Mouse (Mus musculus) v-Abl transformed pro-B cells (cell line): ENCODE data around the gene Olfr111.
"Not testable (repeated sequence)": the region's sequence is repeated elsewhere in the genome, so short reads cannot be mapped to it uniquely, and the experiment has no call there.

Experiments
- in situ Hi-C, 2 experiments: fragments of 400-800 bp; cut with MboI; formaldehyde crosslinking; loops; one replicate each; pipeline ENCODE4 v1.15.1; 2025; ENCODE audit not compliant: unreplicated experiment in 2 of 2

The Olfr111 gene

DNA sequence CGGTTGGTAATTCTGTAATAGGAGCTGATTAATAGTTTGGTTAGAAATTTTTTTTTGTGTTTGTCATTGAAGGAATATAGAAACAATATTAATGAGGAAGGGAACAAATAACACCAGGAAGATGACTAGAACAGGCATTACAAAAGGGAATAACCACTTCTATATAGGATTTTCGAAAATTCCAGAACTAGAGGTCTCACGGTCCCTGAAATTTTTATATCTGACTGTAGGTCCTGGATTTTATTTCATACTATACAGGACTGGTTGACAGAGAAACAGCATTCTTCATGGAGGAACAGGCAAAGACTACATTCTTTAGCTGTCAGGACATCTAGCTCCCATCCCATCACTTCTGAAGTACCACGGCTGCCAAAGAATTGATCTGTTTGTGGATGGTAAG is at the start of gene Olfr111:
Olfr111 (plus strand) TSS at position 301 of the 400 bp plus-strand sequence.
- in situ Hi-C loops = no loop called here

DNA sequence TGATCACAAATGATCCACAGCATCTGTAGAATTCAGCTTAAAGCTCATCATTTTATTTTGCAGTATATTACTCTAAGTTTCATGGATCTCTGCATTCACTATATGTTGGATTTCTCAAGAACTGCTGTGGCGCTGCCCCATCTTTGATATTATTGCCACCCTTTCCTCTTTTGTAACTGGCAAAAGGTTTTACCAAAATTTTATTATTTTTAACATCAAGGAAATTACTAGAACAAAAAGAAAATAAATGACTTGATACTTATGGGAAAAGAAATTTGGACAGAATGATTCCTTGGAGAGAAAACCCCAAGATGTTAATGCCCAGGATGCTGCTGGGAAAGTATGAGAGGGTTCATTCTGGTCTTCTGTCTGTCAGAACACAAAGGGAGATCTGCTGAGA is 49.2 kb upstream of the Olfr111 start, which contains the start of gene Olfr109:
Olfr109 (plus strand) TSS at position 301 of the 400 bp plus-strand sequence.
- in situ Hi-C loops = no loop called here

DNA sequence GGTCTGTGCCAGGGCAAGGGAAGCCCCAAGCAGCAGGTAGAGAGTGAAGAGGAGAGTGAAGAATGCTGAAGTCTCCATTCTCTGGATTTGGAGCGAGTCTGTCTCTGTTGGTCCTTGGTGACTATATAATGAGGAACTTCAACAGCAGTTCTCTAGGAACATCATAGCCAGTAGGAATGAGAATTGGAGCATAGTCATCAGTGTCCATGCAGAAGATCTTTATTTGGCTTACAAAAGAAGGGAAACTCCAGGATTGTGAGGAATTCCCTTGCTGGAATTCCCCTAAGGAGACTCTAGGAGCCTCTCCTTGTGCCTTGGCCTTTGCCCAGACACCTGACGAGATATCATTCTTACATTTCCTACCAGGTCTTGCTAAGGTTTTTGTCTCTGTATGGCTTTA is 24.4 kb upstream of the Olfr111 start, which contains the start of gene H2-M2:
H2-M2 (minus strand) TSS at position 101 of the 400 bp plus-strand sequence.
- in situ Hi-C loops = no loop called here

DNA sequence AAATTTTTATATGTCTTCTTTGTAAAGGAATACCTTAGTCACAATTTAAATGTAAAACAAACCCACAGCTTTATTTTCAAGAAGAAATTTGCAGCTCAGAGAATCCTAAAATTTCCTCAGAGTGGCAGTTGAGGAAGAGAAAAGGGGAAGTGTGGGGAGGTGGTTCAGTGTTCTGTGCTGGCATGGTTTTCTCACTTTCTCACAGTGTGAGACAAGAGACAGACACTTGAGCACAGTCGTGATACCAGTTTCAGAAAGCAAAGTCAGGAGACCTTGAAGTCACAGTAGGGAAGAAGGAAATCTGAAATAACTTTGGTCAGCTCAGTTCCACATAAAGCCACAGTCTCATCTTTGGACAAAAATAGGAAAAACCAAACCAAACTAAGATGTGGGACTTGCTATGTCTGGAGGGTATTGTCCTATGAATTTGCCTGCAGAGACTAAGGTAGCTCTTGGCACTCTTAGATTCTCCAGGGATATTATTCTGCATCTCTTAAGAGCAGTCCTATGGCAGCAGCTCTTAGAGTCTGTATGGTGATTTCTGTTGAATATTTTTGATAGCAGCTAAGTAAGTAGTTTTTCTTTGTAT is 15.8 kb upstream of the Olfr111 start, which contains the start of gene Olfr110:
Olfr110 (plus strand) TSS at position 539 of the 589 bp plus-strand sequence.
- in situ Hi-C loops = no loop called here

DNA sequence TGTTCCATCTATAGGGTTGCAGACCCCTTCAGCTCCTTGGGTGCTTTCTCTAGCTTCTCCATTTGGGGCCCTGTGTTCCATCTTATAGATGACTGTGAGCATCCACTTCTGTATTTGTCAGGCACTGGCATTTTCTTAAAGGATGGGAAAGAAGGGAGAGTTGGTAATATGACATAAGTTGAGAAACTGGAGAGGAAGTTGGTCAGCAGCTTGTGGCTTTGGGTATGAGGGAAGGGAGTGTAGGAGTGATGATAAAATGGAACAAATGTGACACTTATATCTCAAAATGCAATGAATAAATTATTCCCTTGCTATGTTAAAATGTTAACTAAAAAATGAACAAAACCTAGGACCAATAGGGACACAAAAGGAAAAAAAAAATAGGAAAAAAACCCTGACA is 16.8 kb downstream of the Olfr111 start:
- in situ Hi-C loops = not testable (repeated sequence)

DNA sequence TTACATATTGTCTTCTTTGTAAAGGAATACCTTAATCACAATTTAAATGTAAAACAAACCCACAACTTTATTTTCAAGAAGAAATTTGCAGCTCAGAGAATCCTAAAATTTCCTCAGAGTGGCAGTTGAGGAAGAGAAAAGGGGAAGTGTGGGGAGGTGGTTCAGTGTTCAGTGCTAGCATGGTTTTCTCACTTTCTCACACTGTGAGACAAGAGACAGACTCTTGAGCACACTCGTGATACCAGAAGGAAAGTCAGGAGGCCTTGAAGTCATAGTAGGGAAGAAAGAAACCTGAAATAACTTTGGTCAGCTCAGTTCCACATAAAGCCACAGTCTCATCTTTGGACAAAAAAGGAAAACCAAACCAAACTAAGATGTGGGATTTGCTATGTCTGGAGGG is 17.6 kb downstream of the Olfr111 start:
- in situ Hi-C loops = not testable (repeated sequence)

DNA sequence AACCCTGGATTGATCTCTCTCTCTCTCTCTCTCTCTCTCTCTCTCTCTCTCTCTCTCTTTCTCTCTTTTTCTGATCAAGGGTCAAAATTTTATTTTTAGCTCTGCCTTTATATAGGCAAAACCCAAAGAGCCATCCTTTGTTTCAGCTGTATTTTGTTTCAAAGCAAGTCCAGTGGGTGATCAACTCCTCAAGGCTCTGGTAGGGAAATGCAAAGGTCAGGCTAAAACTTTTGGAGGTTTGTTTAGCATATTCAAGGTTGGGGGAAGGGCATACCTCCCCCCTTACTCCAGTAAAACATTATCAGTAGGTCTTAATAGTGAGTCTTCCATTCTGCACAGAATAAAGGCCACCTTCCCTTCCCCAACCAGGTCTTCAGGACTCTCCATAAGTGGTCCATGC is 27.3 kb downstream of the Olfr111 start:
- in situ Hi-C loops = no loop called here

DNA sequence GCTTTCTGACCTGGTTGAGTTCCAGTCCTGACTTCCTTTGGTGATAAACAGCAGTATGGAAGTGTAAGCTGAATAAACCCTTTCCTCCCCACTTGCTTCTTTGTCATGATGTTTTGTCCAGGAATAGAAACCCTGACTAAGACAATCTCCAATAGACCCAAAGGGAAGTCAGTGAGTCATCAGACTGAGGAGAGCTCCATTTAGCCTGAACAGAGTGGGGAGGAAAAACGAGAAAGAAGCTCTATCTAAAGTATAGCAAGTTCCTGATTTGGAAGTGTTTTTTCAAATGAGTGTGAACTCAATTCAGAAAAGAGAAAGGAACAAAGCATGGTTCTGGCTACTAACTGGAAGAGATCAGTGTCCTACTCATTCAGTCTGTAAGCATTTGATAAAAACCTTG is 30.6 kb downstream of the Olfr111 start:
- in situ Hi-C loops = not testable (repeated sequence)

DNA sequence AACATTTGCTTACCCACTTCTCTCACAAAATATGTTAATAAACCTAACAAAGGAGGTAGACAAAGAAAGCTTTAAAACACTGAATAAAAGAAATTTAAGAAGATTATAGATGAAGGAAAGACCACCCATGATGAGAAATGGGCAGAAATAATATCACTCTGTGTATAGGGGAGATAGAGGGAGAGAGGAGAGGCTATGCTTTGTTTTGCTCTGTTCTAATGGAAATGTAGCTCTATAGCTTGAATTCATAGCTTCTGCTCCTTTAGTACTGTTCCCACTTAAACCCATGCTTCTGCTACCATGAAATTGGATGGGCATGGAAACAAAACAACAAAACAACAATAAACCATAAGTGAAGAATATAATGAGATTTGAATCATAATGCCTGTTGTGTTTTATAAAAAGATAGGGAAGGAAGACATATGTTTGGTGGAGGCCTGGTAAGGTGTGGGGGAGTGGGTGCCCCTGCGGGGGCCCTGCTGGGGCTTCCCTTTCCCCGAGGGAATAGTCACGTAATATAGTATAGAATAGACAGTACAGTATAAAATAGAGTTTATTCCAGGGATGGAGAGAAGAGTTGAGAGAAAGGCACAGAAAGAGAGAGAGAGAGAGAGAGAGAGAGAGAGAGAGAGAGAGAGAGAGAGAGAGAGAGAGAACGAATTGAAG is 33.8 kb downstream of the Olfr111 start:
- in situ Hi-C loops = no loop called here

DNA sequence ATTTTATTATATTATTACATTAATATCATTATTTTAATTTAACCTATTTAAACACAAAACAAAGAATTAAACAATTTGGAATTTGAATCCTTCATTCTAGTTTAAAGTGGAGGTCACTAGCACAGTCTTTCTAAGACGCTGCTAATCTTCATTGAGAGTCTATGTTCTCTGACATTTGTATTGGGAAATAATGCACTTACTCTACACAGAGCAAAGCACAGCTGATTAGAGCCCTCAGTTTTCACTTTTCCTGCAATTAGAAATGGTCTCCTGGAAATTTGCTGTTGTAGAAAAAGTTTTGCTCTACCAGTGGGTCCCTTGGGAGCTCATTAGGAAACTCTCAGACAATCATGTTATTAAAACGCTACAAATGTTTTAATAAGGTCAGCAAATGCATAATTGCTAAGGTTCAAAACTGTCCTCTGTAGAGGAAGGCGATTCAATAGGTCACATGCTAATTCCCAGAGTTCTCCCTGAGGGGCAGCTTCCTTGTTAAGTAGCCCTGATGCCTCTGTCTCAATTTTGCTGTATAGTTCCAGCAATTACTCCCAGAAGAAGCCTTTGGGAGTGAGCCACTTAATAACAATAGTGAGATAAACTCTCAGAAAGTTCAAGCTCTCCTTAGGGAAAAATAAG is 36.1 kb downstream of the Olfr111 start:
- in situ Hi-C loops = no loop called here

DNA sequence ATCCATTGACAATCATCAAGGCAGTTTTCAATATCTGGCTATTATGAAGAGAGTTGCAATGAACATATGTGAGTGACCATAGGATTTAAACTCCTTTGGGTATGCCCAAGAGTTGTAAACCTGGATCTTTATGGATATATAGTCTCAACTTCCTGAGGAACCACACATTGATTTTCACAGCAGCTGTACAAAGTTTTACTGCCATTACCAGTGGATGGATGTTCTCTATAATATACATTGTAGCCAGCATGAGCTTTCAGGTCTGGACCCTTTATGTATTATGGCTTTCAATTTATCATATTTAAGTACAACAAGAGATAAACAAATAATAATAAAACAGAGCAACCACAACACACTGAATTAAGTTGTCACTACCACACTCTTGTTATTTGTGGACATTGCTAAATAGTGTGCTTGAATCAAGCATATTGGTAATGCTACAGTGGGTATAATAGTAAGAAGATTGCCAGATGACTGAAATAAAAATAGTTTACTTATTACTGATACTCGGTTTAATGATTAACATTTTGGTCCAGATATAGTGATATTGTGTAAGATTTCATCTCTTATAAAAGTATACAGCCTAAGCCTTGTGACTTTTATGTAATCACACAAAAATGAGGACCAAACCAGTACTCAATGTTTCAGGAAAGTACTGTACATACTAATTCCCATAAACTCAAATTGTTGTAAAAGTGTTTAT is 51.2 kb downstream of the Olfr111 start:
- in situ Hi-C loops = no loop called here

DNA sequence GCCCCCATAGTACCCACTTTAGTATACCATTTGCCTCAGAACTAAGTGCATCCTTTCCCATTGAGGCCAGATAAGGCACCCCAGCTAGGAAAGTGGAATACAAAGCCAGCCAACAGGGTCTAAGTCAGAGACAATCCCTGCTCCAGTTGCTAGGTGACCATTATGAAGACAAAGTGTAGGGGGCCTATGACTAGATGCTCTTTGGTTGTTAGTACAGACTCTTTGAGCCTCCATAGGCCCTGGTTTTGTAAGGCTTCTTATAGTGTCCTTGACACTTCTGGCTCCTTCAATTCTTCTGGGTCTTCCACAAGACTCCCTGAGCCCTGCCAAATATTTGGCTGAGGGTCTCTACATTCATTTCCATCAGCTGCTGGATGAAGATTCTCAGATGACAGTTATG is 61.5 kb downstream of the Olfr111 start, which contains the start of gene Olfr112:
Olfr112 (minus strand) TSS at position 101 of the 400 bp plus-strand sequence.
- in situ Hi-C loops = no loop called here

DNA sequence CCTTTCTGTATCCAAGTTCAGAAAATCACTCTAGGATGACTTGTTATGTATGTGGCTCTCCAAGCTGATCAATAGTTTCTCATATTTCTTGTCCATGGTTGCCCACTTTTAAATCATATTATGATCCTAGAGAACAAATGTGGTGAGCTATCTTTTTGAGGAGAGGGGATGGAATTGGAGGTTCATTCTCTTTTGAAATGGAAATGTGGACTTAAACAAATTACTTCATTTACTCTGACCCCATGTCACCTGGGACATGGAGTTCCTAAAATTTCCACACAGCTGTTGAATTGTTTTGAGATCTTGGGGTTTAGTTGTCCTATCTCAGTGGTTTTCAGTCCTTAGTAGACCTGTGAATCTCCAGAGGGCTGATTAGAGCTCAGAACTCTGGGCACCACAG is 69.7 kb downstream of the Olfr111 start, which contains the start of gene Olfr113:
Olfr113 (minus strand) TSS at position 101 of the 400 bp plus-strand sequence.
- in situ Hi-C loops = no loop called here
